Mouse (Mus musculus): ENCODE data around the gene Cdc42ep1.
A peak's percentile ranks its signal among the peaks of the same experiment; 100 is the strongest.

Gene Cdc42ep1

DNA sequence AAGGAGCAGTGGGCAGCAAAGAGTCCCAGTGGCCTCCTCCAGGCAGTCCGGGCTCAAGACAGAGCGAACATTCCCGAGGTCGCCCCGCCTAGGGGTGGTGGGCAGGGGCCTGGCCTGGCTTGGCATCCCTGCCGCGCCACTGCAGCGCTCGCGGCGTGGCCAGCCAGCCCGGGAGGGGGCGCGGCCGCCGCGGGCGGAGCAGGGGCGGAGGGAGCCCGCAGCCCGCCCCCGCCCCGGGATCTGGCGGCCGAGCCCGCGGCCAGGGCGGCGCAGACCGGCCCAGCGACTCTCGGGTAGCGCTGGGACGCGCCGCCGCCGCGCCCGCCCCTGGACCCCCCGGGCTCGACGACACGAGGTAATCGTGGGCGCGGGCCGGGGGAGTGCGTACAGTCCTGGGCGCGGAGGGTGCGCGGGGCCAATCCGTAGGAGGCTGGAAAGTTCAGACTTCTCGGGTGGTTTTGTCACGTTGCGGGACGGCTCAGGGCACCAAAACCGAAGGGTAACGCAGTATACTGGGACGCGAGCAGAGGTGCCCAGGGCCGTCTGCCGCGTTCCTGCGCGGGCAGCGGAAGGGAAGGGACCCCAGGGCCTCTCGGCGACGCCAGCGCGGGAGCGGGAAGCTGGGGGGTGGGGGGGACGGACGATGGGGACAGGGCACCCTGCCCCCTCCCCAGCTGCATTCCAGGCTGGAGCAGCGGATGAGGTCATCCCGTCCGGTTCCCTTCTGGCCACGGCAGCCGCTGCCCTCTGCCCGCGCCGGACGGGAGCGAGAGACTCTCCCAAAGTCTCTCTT, at the start of gene Cdc42ep1:
TSS of gene Cdc42ep1 (plus strand) at position 254 of the 793 bp plus-strand sequence.
- no peak for DNase-seq (ENCODE audit: low read depth)

GRCm38 (mm10) chr15:78796196-78797059, 46.0 kb upstream of the Cdc42ep1 start:
- DNase-seq (ENCODE audit: low read depth): no peak

GRCm38 (mm10) chr15:78797060-78797329, 45.4 kb upstream of the Cdc42ep1 start:
- no peak for DNase-seq (ENCODE audit: low read depth)

GRCm38 (mm10) chr15:78799029-78799428, 43.4 kb upstream of the Cdc42ep1 start:
- no peak for DNase-seq (ENCODE audit: low read depth)

GRCm38 (mm10) chr15:78801571-78801970, 40.9 kb upstream of the Cdc42ep1 start:
- no peak for DNase-seq (ENCODE audit: low read depth)

DNA sequence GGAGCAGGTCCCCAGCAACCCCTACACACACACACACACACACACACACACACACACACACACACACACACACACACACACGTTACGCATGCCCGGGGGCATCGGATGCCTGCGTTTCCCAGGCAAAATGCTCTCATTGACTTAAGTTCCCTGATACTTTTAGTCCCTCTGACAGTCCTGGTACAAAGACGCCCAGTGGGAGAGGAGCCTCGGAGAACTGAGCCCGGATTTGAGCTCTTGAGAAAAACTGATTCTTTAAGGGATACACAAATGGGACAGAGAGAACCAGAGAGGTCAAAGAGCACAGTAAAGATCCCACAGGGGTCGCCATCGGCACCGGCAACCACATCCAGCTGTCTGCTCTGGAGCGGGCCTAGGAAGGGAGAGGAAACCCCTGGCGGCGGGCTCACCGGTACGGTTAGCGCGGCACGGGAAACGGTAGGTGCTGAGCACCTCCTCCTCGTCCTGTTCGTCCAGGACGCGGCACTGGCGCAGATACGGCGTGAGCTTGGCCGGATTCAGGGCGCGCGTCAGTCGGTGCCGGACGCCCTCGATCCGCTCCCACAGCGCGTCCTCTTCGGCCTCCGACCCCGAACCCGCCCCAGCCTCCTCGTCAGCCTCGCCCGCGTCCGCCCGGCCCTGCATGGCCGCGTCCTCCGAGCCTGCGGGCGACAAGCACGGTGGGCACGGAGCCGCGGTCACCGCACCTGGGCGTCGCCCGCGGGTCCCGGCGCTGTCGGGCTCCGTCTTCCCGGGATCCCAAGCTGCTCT, 40.3 kb upstream of the Cdc42ep1 start:
- DNase-seq (ENCODE audit: low read depth): no peak

- DNase-seq (ENCODE audit: low read depth): no peak
Observed at GRCm38 (mm10) chr15:78802776-78803391, 39.5 kb upstream of the Cdc42ep1 start, which contains the start of gene Card10. Card10 (minus strand) TSS chr15:78803042.

GRCm38 (mm10) chr15:78803499-78803900, 38.9 kb upstream of the Cdc42ep1 start:
- DNase-seq (ENCODE audit: low read depth): no peak

DNA sequence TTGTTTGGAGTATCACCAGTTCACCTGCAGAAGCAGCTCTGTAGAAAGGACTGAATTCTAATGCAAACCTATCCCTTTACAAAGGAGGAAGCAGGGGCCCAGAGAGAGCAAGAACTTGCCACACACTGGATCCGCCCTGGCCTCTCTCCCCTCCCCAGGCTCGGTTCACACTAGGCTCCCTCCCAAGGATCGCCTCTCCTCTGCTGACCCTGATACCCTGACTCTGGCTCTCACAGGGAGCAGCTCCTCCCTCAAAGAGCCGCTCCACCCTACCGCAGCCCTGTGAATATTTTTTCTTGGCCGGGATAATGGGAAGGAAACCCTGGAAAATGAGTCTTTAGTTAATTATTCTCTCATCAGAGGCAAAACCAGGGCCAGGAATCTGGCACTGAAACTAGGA, 38.1 kb upstream of the Cdc42ep1 start:
- DNase-seq (ENCODE audit: low read depth): no peak

DNA sequence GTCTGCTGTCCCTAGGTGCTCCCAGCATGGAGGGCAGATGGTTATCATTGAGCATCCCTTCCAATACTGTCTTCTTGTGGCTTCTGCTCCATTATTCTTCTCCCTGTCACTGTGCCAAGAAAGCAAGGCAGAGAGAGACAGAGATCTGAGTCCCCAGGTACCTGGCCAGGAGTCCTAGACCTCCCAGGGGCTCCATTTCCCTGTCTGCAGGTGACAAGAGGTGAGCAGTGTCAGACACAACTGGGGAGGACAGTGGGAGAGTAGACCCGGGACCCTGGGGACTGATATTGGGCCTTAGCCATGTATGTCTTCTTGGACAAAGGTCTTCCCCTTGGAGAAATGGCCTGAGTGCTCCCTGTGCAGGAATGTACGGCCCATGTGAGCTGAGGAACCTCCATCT, 37.1 kb upstream of the Cdc42ep1 start:
- no peak for DNase-seq (ENCODE audit: low read depth)

DNA sequence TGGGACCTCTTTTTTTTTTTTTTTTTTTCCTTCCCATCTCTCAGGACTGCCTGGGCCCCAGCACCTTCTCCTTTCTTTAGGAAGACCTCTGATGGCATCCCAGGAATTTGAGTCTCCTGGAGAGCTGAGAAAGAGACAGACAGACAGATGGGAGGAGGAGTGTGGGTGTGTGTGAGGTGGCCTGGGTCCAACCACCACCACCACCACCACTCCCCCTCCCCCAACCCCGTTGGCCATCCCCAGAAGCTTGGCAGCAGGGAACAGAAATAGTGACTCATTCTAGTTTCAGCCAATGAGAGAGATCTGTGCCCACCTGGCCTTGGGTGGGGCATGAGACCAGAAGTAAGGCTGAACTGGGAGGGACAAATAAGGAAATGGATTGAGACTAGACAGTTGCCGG, 35.8 kb upstream of the Cdc42ep1 start:
- peak; percentile 24 for DNase-seq (ENCODE audit: low read depth)

DNA sequence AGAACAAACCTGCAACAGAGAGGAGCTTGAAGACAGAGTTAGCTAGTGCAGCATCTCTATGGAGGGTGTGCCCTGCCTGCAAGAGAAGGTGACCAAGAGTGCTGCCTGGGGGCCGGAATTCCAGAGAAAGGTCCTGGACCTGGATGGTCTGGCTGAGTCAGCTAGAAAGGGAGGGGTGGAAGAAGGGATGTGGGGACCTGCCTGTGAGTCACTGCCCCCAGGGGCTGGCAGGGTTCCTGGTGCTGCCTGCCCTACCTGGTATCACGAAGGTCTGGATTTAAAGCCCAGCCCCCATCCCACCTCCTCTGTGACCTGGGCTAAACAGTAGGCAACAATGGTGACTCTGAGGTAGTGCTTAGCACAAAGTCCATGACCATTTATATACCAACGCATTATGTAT, 35.3 kb upstream of the Cdc42ep1 start:
- no peak for DNase-seq (ENCODE audit: low read depth)

DNA sequence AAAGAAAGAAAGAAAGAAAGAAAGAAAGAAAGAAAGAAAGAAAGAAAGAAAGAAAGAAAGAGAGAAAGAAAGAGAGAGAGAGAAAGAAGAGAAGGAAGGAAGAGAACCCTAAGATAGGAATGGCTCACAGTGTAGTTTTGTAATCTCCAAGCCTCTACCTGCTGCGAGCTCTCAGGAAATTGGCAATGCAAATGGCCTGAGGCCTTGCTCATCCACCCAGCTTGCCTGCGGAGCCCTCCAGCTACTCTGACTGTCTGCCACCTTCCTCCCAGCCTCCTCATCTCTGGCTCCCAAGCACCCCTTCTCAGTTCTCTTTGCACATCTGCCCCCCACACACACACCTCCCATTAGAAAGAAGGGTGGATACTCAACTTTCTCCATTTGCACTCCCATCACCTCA, 33.4 kb upstream of the Cdc42ep1 start:
- no peak for DNase-seq (ENCODE audit: low read depth)

GRCm38 (mm10) chr15:78809739-78810138, 32.7 kb upstream of the Cdc42ep1 start:
- DNase-seq (ENCODE audit: low read depth): no peak

DNA sequence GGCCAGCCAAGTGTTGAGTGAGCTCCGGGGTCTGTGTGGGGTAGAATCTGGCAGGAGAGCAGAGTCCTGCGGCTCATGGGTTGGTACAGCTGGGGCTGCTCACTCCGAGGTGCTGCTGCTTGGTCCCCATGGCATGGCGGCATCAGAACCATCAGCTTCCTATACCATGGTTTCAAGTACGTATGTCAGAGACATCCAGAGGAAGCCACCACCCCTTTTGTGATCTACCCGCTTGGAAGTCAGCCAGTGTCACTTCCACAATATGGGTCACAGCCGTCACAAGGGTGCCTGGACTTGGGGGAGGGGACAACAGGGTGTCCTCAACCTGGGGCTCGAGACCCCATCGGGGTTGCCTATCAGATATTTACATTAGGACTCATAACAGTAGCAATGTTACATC, 32.3 kb upstream of the Cdc42ep1 start:
- DNase-seq (ENCODE audit: low read depth): no peak

DNA sequence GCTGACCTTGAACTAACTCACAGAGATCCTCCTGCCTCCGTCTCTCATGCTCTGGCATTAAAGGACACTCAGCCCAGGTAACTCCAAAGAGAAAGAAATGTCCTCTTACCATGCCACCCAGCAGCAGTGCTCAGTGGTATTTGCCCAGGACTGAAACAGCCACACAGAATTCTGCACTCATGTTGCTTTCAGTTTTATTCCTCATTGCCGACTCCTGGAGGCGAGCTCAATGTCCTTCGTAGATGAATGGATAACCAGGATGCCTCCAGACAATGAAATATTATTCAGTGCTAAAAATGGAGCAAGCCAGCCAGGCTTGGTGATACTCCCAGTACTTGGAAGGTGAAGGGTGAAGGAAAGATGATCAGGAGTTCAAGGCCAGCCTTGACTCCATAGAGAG, 28.8 kb upstream of the Cdc42ep1 start:
- DNase-seq (ENCODE audit: low read depth): no peak

DNA sequence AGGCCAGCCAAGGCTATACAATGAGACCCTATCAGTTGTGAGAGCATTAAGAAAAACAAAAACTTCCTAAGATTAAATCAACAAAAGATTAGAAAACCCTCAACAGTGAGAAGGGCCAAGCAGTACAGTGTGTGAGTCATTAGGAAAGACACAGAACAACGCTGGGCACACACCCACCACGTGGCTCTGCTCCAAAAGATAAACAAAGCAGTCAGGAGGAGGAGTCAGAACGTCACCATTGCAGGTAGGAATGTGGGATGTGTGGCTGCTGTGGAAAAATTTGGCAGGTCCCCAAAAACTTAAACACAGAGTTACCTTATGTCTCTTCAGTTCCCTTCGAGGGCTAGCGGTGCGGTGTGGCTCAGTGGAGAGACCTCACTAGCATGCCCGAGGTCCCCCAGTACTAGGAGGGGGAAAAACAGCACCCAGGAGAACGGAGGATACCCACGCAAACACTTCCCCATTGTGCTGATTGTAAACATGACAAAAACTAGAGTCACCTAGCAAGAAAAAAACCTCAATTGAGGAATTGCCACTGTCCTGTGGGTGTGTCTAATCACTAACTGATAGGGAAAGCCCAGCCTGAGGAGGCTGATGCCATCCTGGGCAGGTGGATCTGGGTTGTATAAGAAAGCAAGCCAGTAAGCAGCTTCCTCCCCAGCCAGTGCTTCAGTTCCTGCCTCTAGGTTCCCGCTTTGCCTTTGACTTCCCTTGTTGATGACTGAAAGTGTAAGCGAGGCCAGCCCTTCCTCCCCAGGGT, 26.9 kb upstream of the Cdc42ep1 start:
- peak; percentile 21 for DNase-seq (ENCODE audit: low read depth)

GRCm38 (mm10) chr15:78816074-78816391, 26.4 kb upstream of the Cdc42ep1 start:
- no peak for DNase-seq (ENCODE audit: low read depth)

GRCm38 (mm10) chr15:78826213-78827204, 15.9 kb upstream of the Cdc42ep1 start:
- DNase-seq (ENCODE audit: low read depth): peak; percentile 76

- peak; percentile 48 for DNase-seq (ENCODE audit: low read depth)
Observed at GRCm38 (mm10) chr15:78828315-78828714, 14.1 kb upstream of the Cdc42ep1 start.
